Mouse (Mus musculus) bone marrow, adult 2 months (tissue): Measurements from ENCODE around the gene Vps13d. TPM values are rescaled to one million over a fixed set of nuclear protein-coding genes. Genes with fewer than 3 reads are reported as not detected.

Experiments
- H3K27ac ChIP-seq: fragments of 200-500 bp; 2 replicates; pipeline ENCODE4 v1.5.1; 2012; ENCODE audit warnings: low read depth, mild to moderate bottlenecking, control low read depth, inconsistent platforms, low read length; ENCODE audit not compliant: control insufficient read depth, poor library complexity, insufficient read depth
- H3K4me1 ChIP-seq: fragments of 200-500 bp; 2 replicates; pipeline ENCODE4 v1.6.1; 2011; ENCODE audit warnings: low read length; ENCODE audit not compliant: control insufficient read depth, insufficient read depth
- H3K4me3 ChIP-seq: fragments of 200-500 bp; replicated peaks from 2 replicates; pipeline ENCODE3; 2011; ENCODE audit warnings: mild to moderate bottlenecking, low read depth, low read length, control low read depth; ENCODE audit not compliant: control insufficient read depth
- CTCF ChIP-seq: fragments of 200-500 bp; IDR thresholded peaks from 2 replicates; pipeline ENCODE4 v1.5.1; 2011; ENCODE audit warnings: low read length, control low read depth; ENCODE audit not compliant: control insufficient read depth, insufficient read depth
- POLR2A ChIP-seq: fragments of 200-500 bp; IDR thresholded peaks from 2 replicates; pipeline ENCODE4 v1.6.1; 2011; ENCODE audit warnings: low read depth, mild to moderate bottlenecking, control low read depth, low read length, borderline replicate concordance; ENCODE audit not compliant: control insufficient read depth
- WGBS: fragments of 180-500 bp; shearing (Covaris S2); methylation state at CpG from one replicate; pipeline ENCODE4 v1.1.7; 2018; 5-methylcytosine and 5-hydroxymethylcytosine counted together
- polyA plus RNA-seq: library from polyadenylated mRNA; stranded (reverse); fragments of >200 nt; gene quantifications from 2 replicates; pipeline ENCODE4 v1.2.4, GENCODE M21; 2011; ENCODE audit warnings: low replicate concordance; ENCODE audit not compliant: missing spikeins, insufficient read depth, insufficient read length

The Vps13d gene
- polyA plus RNA-seq, 1 experiment: 35.3 TPM

GRCm38 (mm10) chr4:144939847-144940411 lies 254.9 kb downstream of the Vps13d start:
- Histone ChIP-seq H3K27ac (no peak overlapping the region), H3K4me3 (no peak overlapping the region), H3K4me1 (no peaks in the 10 kb centered on the region; the same call in 1 of the 2 replicates)
- WGBS: 79% methylated on average over 4 of the region's 4 CpGs
- TF ChIP-seq POLR2A: no peak
- no peak for TF ChIP-seq CTCF

- no peak for TF ChIP-seq CTCF
- no peak for TF ChIP-seq POLR2A
- Histone ChIP-seq H3K4me3 (no peak overlapping the region), H3K4me1 (no peaks in the 10 kb centered on the region; the same call in 1 of the 2 replicates), H3K27ac (no peak overlapping the region)
- 84% methylated on average over 3 of the region's 3 CpGs for WGBS
Measured at GRCm38 (mm10) chr4:144936563-144937154, 258.1 kb downstream of the Vps13d start.

GRCm38 (mm10) chr4:144934501-144934900 lies 260.3 kb downstream of the Vps13d start:
- no peak for TF ChIP-seq POLR2A
- H3K27ac ChIP-seq: no peak overlapping the region
- no peak overlapping the region for H3K4me3 ChIP-seq
- no peaks in the 10 kb centered on the region for H3K4me1 ChIP-seq
- 70% methylated on average over 1 of the region's 1 CpGs for WGBS

- WGBS: 92% methylated on average over 7 of the region's 7 CpGs
- H3K27ac ChIP-seq: no peak overlapping the region
- no peak overlapping the region for H3K4me3 ChIP-seq
- no peaks in the 10 kb centered on the region; the same call in 1 of the 2 replicates for H3K4me1 ChIP-seq
- no peak for TF ChIP-seq POLR2A
- TF ChIP-seq CTCF: no peak
Measured at GRCm38 (mm10) chr4:144931167-144931566, 263.6 kb downstream of the Vps13d start.

- Histone ChIP-seq H3K4me1 (no peaks in the 10 kb centered on the region; the same call in 1 of the 2 replicates), H3K4me3 (no peak overlapping the region), H3K27ac (no peak overlapping the region)
- no peak for TF ChIP-seq POLR2A
- TF ChIP-seq CTCF: no peak
- 43% methylated on average over 10 of the region's 10 CpGs for WGBS
Measured at GRCm38 (mm10) chr4:144930366-144930765, 264.4 kb downstream of the Vps13d start.

- 88% methylated on average over 1 of the region's 1 CpGs for WGBS
- 0 out of 2 replicates have a peak overlapping the region, but pooled peaks have one; percentile 31 for H3K27ac ChIP-seq
- TF ChIP-seq POLR2A (no peak), CTCF (no peak)
- no peak overlapping the region for H3K4me3 ChIP-seq
- no peaks in the 10 kb centered on the region; the same call in 1 of the 2 replicates for H3K4me1 ChIP-seq
Measured at GRCm38 (mm10) chr4:144929811-144930221, 265.0 kb downstream of the Vps13d start.

- H3K27ac ChIP-seq: no peak overlapping the region
- WGBS: 70% methylated on average over 5 of the region's 5 CpGs
- H3K4me3 ChIP-seq: no peak overlapping the region
- TF ChIP-seq POLR2A (no peak), CTCF (no peak)
- no peaks in the 10 kb centered on the region; the same call in 1 of the 2 replicates for H3K4me1 ChIP-seq
Measured at GRCm38 (mm10) chr4:144928693-144929436, 265.9 kb downstream of the Vps13d start.

Other genes with a start within 250 kb of the Vps13d start
- 3.6 and 14.0 TPM in 2 replicates for gene Tnfrsf1b, start 51.9 kb upstream of the Vps13d start, polyA plus RNA-seq
- not detected in 2 replicates for gene Tnfrsf8, start 120.2 kb upstream of the Vps13d start, polyA plus RNA-seq